Mouse (Mus musculus) liver, postnatal 0 days (tissue): Measurements from ENCODE around the gene Snx8. TPM values are rescaled to one million over a fixed set of nuclear protein-coding genes. Genes with fewer than 3 reads are reported as not detected.
"Not testable (repeated sequence)": the region's sequence is repeated elsewhere in the genome, so short reads cannot be mapped to it uniquely, and the experiment has no call there.

Source experiments
- ATAC-seq: fragments of 200-750 bp; cut with Nextera tagmentation; 2 replicates; pipeline ENCODE4 v1.8.0; 2017; ENCODE audit warnings: mild to moderate bottlenecking, moderate library complexity
- DNase-seq: peaks from one replicate; pipeline ENCODE4 v3.0.0-alpha.2; 2016
- H3K27ac ChIP-seq: fragments of 300-500 bp; sonication (generic); 2 replicates; pipeline ENCODE4 v1.5.1; 2014; ENCODE audit warnings: antibody characterized with exemption, moderate library complexity, mild to moderate bottlenecking, low read depth
- H3K27me3 ChIP-seq: fragments of 300-500 bp; sonication (generic); 2 replicates; pipeline ENCODE4 v1.6.1; 2014; ENCODE audit warnings: low read length, control low read depth, mixed read lengths; ENCODE audit not compliant: insufficient read depth
- H3K36me3 ChIP-seq: fragments of 300-500 bp; sonication (generic); replicated peaks from 2 replicates; pipeline ENCODE4 v1.6.1; 2014; ENCODE audit warnings: mild to moderate bottlenecking, control low read depth, low read length, moderate library complexity, mixed read lengths; ENCODE audit not compliant: insufficient read depth
- H3K4me1 ChIP-seq: fragments of 300-500 bp; sonication (generic); 2 replicates; pipeline ENCODE4 v1.6.1; 2014; ENCODE audit warnings: antibody characterized with exemption, mild to moderate bottlenecking, control low read depth; ENCODE audit not compliant: insufficient read depth
- H3K4me2 ChIP-seq: fragments of 300-500 bp; sonication (generic); 2 replicates; pipeline ENCODE4 v1.6.1; 2014; ENCODE audit warnings: low read depth, mild to moderate bottlenecking, low read length, moderate library complexity, mixed read lengths
- H3K4me3 ChIP-seq: fragments of 300-500 bp; sonication (generic); 2 replicates; pipeline ENCODE4 v1.5.1; 2014; ENCODE audit warnings: low read depth, low read length
- H3K9ac ChIP-seq: fragments of 300-500 bp; sonication (generic); replicated peaks from 2 replicates; pipeline ENCODE4 v1.6.1; 2014; ENCODE audit warnings: mild to moderate bottlenecking, moderate library complexity
- H3K9me3 ChIP-seq: fragments of 300-500 bp; sonication (generic); 2 replicates; pipeline ENCODE4 v1.6.1; 2016; ENCODE audit warnings: mild to moderate bottlenecking, control low read depth, low read length, mixed read lengths
- CTCF ChIP-seq: sonication (generic); IDR thresholded peaks from 2 replicates; pipeline ENCODE4 v1.5.1; 2016; ENCODE audit warnings: antibody characterized with exemption, low read depth
- EP300 ChIP-seq: IDR thresholded peaks from 2 replicates; pipeline ENCODE4 v1.6.1; 2016; ENCODE audit warnings: antibody characterized with exemption, low read depth, mild to moderate bottlenecking
- WGBS: fragments of 180-500 bp; shearing (Covaris S2); extraction: QIAGEN DNeasy Blood & Tissue Kit; methylation state at CpG from one replicate; pipeline ENCODE4 v1.1.7; 2014; ENCODE audit not compliant: insufficient replicate concordance; 5-methylcytosine and 5-hydroxymethylcytosine counted together
- polyA plus RNA-seq: library from polyadenylated mRNA; unstranded; fragments of >200 nt; fragmentation: Nextera tagmentation; extraction: Ambion mirVana; gene quantifications from 2 replicates; pipeline ENCODE4 v1.2.1, GENCODE M21; 2015

Snx8 gene
- polyA plus RNA-seq, 1 experiment from 2014 or later = 11.4 TPM

DNA sequence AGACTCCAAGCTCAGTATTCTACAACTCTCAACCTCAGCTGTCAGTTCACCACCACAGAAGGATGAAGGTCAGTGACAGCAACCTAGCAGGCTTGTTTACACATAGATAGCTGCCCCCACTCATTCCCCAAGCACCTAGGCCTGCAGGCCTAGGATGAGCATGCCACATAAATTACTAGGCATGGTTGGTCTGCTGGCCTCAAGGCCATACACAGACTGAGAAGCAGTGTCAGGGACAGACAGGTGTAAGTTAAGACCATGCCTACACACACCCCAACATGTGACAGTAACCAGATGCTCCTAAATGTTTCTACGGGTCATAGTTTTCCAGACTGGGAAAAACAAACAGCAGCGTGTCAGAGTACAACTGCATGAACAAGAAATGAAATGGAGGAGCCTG is 19.6 kb downstream of the Snx8 start:
- 59% methylated on average over 2 of the region's 2 CpGs for WGBS
- peaks cover 43% of the 10 kb centered on the region for H3K4me1 ChIP-seq
- peak overlapping the region; percentile 13; the same call in 1 of the 2 replicates for H3K9ac ChIP-seq
- TF ChIP-seq CTCF (no peak), EP300 (no peak)
- H3K4me3 ChIP-seq = no peak overlapping the region
- H3K36me3 ChIP-seq = no peaks in the 10 kb centered on the region
- no peak for DNase-seq
- H3K9me3 ChIP-seq = no peaks in the 10 kb centered on the region
- H3K27ac ChIP-seq = peak overlapping the region; percentile 85
- peak overlapping the region; percentile 18; the same call in 1 of the 2 replicates for H3K4me2 ChIP-seq
- no peak for ATAC-seq
- H3K27me3 ChIP-seq = no peaks in the 10 kb centered on the region

DNA sequence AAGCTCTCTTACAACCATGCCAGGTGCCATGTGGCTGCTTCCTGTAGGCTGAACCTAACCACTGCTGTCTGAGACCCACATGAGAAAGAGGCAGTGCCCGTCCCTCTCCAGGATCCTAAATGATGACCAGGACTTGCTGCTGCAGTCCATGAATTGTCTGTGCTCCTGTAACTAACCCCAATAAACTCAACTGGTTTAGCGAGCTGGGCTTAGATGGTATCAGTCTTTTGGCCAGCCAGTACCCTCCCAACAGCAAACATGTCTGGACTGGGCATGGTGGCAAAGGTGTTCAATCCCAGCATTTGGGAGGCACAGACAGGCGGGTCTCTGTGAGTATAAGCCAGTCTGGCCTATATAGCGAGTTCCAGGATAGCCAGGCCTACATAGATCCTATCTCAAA is 20.1 kb downstream of the Snx8 start:
- Histone ChIP-seq H3K9me3 (no peaks in the 10 kb centered on the region), H3K4me1 (peaks cover 42% of the 10 kb centered on the region), H3K27me3 (no peaks in the 10 kb centered on the region), H3K27ac (peak overlapping the region; percentile 85), H3K4me2 (no peak overlapping the region), H3K36me3 (no peaks in the 10 kb centered on the region), H3K4me3 (no peak overlapping the region), H3K9ac (no peak overlapping the region)
- DNase-seq (no peak), ATAC-seq (no peak)
- TF ChIP-seq EP300 = no peak
- no peak for TF ChIP-seq CTCF
- WGBS = 78% methylated on average over 4 of the region's 4 CpGs

DNA sequence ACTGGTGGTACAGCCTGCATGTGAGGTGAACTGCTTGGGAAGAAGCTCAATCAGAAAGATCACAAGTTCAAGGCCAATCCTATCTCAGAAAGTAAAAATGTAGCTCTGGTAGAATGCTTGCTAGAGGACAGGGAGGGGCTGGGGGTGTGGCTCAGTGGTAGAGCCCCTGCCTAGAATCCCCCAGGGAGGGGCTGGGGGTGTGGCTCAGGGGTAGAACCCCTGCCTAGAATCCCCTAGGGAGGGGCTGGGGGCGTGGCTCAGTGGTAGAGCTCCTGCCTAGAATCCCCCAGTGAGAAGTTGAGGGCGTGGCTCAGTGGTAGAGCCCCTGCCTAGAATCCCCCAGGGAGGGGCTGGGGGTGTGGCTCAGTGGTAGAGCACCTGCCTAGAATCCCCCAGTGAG is 20.9 kb downstream of the Snx8 start:
- 79% methylated on average over 2 of the region's 2 CpGs for WGBS
- H3K4me1 ChIP-seq = peaks cover 39% of the 10 kb centered on the region
- not testable (repeated sequence) for H3K9ac ChIP-seq, DNase-seq, H3K4me3 ChIP-seq, ATAC-seq, H3K36me3 ChIP-seq, H3K27me3 ChIP-seq, H3K9me3 ChIP-seq, H3K27ac ChIP-seq, H3K4me2 ChIP-seq

DNA sequence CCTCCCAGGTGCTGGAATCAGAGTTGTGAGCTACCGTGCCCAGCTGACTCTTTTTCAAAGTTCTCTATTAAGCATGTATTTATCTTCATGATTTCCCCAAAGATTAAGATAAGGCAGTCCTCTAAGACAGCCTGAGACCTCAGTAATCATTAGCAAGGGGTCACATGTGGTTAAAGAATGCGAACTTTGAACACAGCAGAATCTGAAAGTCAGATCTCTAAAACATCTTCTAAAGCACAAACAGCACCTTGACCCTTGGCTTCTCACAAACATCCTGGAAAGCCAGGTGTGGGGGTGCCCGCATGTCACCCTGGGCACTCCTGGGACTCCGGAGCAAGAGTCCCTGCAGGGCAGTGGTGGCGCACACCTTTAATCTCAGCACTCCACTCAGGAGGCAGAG is 24.6 kb downstream of the Snx8 start:
- H3K4me3 ChIP-seq = no peak overlapping the region
- H3K27me3 ChIP-seq = no peaks in the 10 kb centered on the region
- no peak overlapping the region for H3K4me2 ChIP-seq
- no peak for DNase-seq
- no peaks in the 10 kb centered on the region for H3K9me3 ChIP-seq
- WGBS = 86% methylated on average over 5 of the region's 5 CpGs
- peaks cover 8% of the 10 kb centered on the region for H3K4me1 ChIP-seq
- ATAC-seq = no peak
- H3K27ac ChIP-seq = no peak overlapping the region
- H3K9ac ChIP-seq = no peak overlapping the region
- H3K36me3 ChIP-seq = peaks cover 2% of the 10 kb centered on the region; the same call in 1 of the 2 replicates
- TF ChIP-seq EP300 = no peak
- no peak for TF ChIP-seq CTCF

DNA sequence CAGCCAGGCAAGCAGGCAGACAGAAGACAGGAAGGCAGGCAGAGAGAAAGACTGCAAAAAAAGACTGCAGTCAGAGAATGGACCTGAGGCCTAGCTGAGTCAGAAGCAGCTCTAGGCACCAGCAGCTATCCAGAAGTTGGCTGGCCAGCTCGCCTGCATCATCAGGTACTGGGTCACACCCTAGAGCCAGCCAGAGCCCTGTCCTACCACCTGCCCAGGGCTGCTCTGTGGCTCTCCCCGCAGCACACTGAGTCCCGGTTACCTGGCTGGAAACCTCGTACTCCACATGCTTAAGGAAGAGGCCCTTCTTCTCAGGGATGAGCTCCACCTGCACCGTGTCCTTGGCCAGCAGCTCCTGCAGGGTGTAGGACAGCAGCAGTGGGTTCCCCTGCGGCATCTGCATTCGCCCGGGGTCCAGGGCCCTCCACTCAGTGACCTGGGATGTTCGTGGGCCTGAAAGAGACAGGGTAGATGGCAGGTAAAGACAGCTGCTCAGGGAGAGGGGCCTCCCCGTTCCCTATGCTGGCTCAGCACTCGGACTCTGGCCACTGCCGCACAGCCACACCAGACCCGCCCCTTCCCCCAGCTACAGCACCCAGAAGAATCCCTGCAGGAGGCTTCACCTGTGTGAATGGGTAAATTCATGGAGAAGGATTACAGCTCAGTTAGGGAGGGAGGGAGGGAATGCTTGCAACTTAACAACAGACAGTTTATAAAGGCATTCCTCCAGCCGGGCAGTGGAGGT is 29.0 kb downstream of the Snx8 start:
- Histone ChIP-seq H3K4me1 (no peaks in the 10 kb centered on the region), H3K4me3 (no peak overlapping the region), H3K4me2 (no peak overlapping the region), H3K9ac (no peak overlapping the region), H3K27ac (no peak overlapping the region), H3K36me3 (peaks cover 26% of the 10 kb centered on the region), H3K27me3 (no peaks in the 10 kb centered on the region), H3K9me3 (no peaks in the 10 kb centered on the region)
- no peak for ATAC-seq
- DNase-seq = no peak
- TF ChIP-seq CTCF (no peak), EP300 (no peak)
- WGBS = 78% methylated on average over 14 of the region's 14 CpGs

DNA sequence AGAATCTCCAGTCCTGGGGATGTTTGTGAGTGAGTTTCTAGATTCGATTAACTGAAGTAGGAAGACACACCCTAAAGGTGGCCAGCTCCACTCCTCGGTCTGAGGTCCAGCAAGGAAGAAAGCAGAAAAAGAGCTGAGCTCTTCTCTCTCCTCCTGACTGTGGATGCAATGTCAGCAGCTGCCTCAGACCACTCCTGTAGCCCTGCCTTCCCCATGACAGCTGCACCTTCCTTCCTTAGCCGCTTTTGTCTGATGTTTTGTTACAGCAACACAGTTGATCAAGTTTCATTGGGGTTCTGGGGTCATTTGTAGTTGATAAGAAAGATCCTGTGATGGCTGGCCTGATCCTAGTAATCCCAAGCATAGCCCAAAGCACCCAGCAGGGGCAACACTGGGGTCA is 31.6 kb downstream of the Snx8 start:
- no peaks in the 10 kb centered on the region for H3K27me3 ChIP-seq
- WGBS = 77% methylated on average over 3 of the region's 3 CpGs

DNA sequence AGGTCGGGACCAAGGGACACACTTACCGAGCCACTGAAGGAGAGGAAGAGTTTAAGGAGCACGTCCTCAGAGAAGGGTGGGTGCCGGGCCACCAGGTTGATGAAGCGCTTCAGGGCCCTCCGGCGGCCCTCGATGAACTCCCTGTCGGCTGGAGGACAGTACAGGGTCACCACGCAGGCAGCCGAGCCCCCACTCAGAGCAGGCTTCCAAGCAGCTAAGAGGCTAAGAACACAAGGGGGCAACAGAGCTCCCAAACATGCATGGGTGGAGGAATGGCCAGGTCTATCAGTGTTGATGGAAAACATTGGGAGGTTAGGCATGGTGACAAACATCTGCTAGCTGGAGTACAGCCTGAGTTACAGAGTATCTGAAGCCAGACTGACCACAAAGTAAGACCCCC is 33.1 kb downstream of the Snx8 start:
- no peak overlapping the region for H3K4me3 ChIP-seq
- no peak overlapping the region for H3K27ac ChIP-seq
- DNase-seq (no peak), ATAC-seq (no peak)
- no peaks in the 10 kb centered on the region for H3K4me1 ChIP-seq
- H3K9me3 ChIP-seq = no peaks in the 10 kb centered on the region
- 85% methylated on average over 11 of the region's 11 CpGs for WGBS
- peaks cover 58% of the 10 kb centered on the region for H3K36me3 ChIP-seq
- no peaks in the 10 kb centered on the region for H3K27me3 ChIP-seq
- H3K4me2 ChIP-seq = no peak overlapping the region
- H3K9ac ChIP-seq = no peak overlapping the region
- no peak for TF ChIP-seq EP300
- peak; percentile 37 for TF ChIP-seq CTCF

More for the DNA sequence above, 31.6 kb downstream of the Snx8 start:
- Histone ChIP-seq H3K36me3 (peaks cover 50% of the 10 kb centered on the region), H3K4me2 (no peak overlapping the region), H3K4me3 (no peak overlapping the region), H3K9me3 (no peaks in the 10 kb centered on the region), H3K27ac (no peak overlapping the region), H3K9ac (no peak overlapping the region), H3K4me1 (no peaks in the 10 kb centered on the region)
- DNase-seq (no peak), ATAC-seq (no peak)
- TF ChIP-seq EP300 (no peak), CTCF (no peak)
